Mouse (Mus musculus): ENCODE data around the gene Olfr1440. TPM values are rescaled to one million over a fixed set of nuclear protein-coding genes. Genes with fewer than 3 reads are reported as not detected.

Olfr1440 gene
- not detected in 4 replicates for total RNA-seq (2023)

DNA sequence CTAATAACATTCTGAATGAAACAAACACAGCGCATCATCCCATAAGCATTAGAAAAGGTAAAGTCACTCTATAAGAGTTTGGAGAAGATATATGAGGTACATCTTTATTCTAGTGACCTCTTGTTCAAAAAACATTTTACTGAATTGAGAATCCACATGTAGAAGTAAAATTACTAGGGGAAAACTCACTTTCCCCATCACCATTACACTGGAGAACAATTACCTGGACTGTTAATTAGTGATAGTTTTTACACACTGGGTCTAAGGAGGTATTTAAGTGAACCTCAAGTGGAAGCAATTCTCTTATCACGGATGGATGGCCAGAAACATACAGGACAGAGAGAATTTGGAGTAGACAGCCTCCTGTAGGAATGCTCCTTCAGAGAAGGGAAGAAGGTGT is at the start of gene Olfr1440:
Olfr1440 (plus strand) TSS at position 301 of the 400 bp plus-strand sequence.

DNA sequence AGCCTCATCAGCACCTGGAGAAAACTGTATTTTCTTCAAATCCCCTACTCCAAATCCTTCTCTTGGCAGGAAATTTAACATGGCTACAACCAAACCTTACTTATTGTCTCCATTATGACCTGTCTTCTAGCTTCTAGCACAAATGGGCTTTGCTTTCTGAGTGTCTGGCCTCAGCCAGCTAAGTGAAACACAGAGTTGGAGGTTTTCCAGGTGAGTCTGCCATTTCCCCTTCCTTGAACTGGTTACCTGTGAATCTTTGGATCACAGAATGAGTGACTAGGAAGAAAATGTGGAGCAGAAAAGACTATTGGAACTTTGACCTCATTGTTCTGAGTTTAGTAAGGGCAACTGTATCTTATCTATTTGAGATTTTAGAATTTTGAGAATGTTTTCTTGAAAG is 30.3 kb downstream of the Olfr1440 start, which contains the start of gene Olfr1441:
Olfr1441 (plus strand) TSS at position 73 of the 400 bp plus-strand sequence.

DNA sequence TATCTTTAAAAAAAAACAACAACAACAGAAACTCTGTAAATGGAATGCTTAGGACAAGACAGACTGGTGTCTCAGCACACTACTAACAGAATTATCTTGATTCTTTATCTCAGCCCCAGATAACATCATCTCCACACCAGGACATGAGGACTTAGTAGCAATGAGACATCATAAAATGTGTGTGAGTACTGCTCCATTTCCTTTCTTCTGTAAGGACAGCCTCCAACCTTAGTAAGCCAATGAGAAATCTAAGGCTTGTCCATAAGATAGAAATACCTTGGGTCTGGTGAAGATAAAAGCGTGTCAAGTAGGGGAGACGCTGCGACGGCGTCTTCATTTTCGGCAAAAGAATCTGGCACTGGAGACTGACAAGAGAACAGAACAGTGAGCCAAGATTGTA is 40.5 kb downstream of the Olfr1440 start, which contains the start of gene Pfpl:
Pfpl (plus strand) TSS at position 301 of the 400 bp plus-strand sequence.

Other genes with a start within 250 kb of the Olfr1440 start
- not detected in 4 replicates for gene Olfr1555-ps1, start 217.2 kb upstream of the Olfr1440 start, total RNA-seq (2023)
- not detected in 4 replicates for gene Olfr1431, start 186.6 kb upstream of the Olfr1440 start, total RNA-seq (2023)
- gene Olfr1432, start 154.7 kb upstream of the Olfr1440 start, total RNA-seq (2023): not detected in 4 replicates
- gene Olfr262, start 145.6 kb upstream of the Olfr1440 start, total RNA-seq (2023): not detected in 4 replicates
- not detected in 4 replicates for gene Olfr235, start 126.2 kb upstream of the Olfr1440 start, total RNA-seq (2023)
- not detected in 4 replicates for gene Olfr1434, start 107.4 kb upstream of the Olfr1440 start, total RNA-seq (2023)
- not detected in 4 replicates for gene Olfr1436, start 88.1 kb upstream of the Olfr1440 start, total RNA-seq (2023)
- not detected in 4 replicates for gene Olfr1437, start 62.2 kb upstream of the Olfr1440 start, total RNA-seq (2023)
- gene Olfr1438-ps1, start 51.4 kb upstream of the Olfr1440 start, total RNA-seq (2023): not detected in 4 replicates
- gene Olfr1441, start 30.2 kb downstream of the Olfr1440 start, total RNA-seq (2023): not detected in 4 replicates
- gene Pfpl, start 40.6 kb downstream of the Olfr1440 start, total RNA-seq (2023): not detected in 4 replicates
- 30.5 to 39.8 TPM (median 35.5 TPM) in 4 replicates for gene Mpeg1, start 73.5 kb downstream of the Olfr1440 start, total RNA-seq (2023)
- 7.6 to 8.7 TPM (median 8.2 TPM) in 4 replicates for gene Dtx4, start 114.2 kb downstream of the Olfr1440 start, total RNA-seq (2023)
- gene Fam111a, start 158.5 kb downstream of the Olfr1440 start, total RNA-seq (2023): 119 to 133 TPM (median 130 TPM) in 4 replicates
- 0.25 TPM in 1 of 4 replicates, not detected in the others for gene Gm4952, start 212.7 kb downstream of the Olfr1440 start, total RNA-seq (2023)
- not detected in 4 replicates for gene Glyat, start 246.0 kb downstream of the Olfr1440 start, total RNA-seq (2023)

Data from B cell, adult 62 days (primary cell).